Mouse (Mus musculus) lung, embryonic 14.5 days (tissue): ENCODE data around the gene Itgb6. TPM values are rescaled to one million over a fixed set of nuclear protein-coding genes. Genes with fewer than 3 reads are reported as not detected.

ENCODE experiments used
- ATAC-seq: fragments of 200-750 bp; cut with Nextera tagmentation; 2 replicates; pipeline ENCODE4 v1.8.0; 2017; ENCODE audit warnings: mild to moderate bottlenecking, moderate TSS enrichment, moderate library complexity; ENCODE audit not compliant: insufficient read depth
- DNase-seq: peaks from one replicate; pipeline ENCODE4 v3.0.0-alpha.2; 2015
- H3K27ac ChIP-seq: fragments of 300-500 bp; sonication (generic); 2 replicates; pipeline ENCODE4 v1.5.1; 2014; ENCODE audit warnings: low read depth, mild to moderate bottlenecking, moderate library complexity
- H3K27me3 ChIP-seq: fragments of 300-500 bp; sonication (generic); 2 replicates; pipeline ENCODE4 v1.6.1; 2014; ENCODE audit warnings: low read length, control low read depth; ENCODE audit not compliant: insufficient read depth
- H3K36me3 ChIP-seq: fragments of 300-500 bp; sonication (generic); 2 replicates; pipeline ENCODE4 v1.6.1; 2014; ENCODE audit warnings: control low read depth; ENCODE audit not compliant: insufficient read depth
- H3K4me1 ChIP-seq: fragments of 300-500 bp; sonication (generic); 2 replicates; pipeline ENCODE4 v1.6.1; 2014; ENCODE audit warnings: antibody characterized with exemption, control low read depth; ENCODE audit not compliant: insufficient read depth
- H3K4me2 ChIP-seq: fragments of 300-500 bp; sonication (generic); 2 replicates; pipeline ENCODE4 v1.6.1; 2014; ENCODE audit warnings: mild to moderate bottlenecking
- H3K4me3 ChIP-seq: fragments of 300-500 bp; sonication (generic); 2 replicates; pipeline ENCODE4 v1.5.1; 2014; ENCODE audit warnings: low read depth, low read length
- H3K9ac ChIP-seq: fragments of 300-500 bp; sonication (generic); 2 replicates; pipeline ENCODE4 v1.6.1; 2014
- H3K9me3 ChIP-seq: fragments of 300-500 bp; sonication (generic); 2 replicates; pipeline ENCODE4 v1.6.1; 2016; ENCODE audit warnings: low read depth, low read length, control low read depth
- CTCF ChIP-seq: IDR thresholded peaks from 2 replicates; pipeline ENCODE4 v1.5.1; 2016; ENCODE audit warnings: antibody characterized with exemption, low read depth
- WGBS: fragments of 180-500 bp; shearing (Covaris S2); extraction: QIAGEN DNeasy Blood & Tissue Kit; methylation state at CpG from one replicate; pipeline ENCODE4 v1.1.7; 2014; 5-methylcytosine and 5-hydroxymethylcytosine counted together
- polyA plus RNA-seq: library from polyadenylated mRNA; unstranded; fragments of >200 nt; fragmentation: Nextera tagmentation; extraction: Ambion mirVana; gene quantifications from 2 replicates; pipeline ENCODE4 v1.2.1, GENCODE M21; 2014

The Itgb6 gene
- polyA plus RNA-seq, 1 experiment from 2014 or later = 5.5 TPM

DNA sequence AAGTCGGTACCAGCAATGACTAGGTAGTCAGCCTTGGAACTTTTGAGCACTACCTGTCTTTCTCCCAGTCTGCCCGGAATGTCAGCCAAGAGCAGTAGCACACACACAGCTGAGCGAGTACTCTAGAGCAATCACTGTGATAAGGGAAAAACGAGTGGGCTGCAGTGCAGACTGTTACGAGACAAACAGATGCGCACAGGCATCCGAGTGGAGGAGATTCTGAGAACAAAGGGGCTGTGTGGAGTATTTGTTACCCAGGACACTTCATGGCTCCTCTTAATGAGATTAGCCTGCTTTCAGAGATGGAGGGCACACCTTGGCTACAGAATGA, 82.1 kb downstream of the Itgb6 start:
- ATAC-seq = no peak
- Histone ChIP-seq H3K9me3 (no peaks in the 10 kb centered on the region), H3K4me1 (0 out of 2 replicates have a peak, but pooled peaks cover 5% of the 10 kb centered on the region), H3K4me3 (no peak overlapping the region), H3K27me3 (no peaks in the 10 kb centered on the region), H3K36me3 (no peaks in the 10 kb centered on the region), H3K4me2 (no peak overlapping the region), H3K9ac (no peak overlapping the region), H3K27ac (no peak overlapping the region)
- 35% methylated on average over 7 of the region's 7 CpGs for WGBS
- no peak for TF ChIP-seq CTCF
- no peak for DNase-seq

GRCm38 (mm10) chr2:60639617-60640341, 82.7 kb downstream of the Itgb6 start:
- no peaks in the 10 kb centered on the region for H3K9me3 ChIP-seq
- no peak overlapping the region for H3K9ac ChIP-seq
- H3K4me1 ChIP-seq = 0 out of 2 replicates have a peak, but pooled peaks cover 5% of the 10 kb centered on the region
- no peak for ATAC-seq
- no peak overlapping the region for H3K4me2 ChIP-seq
- no peaks in the 10 kb centered on the region for H3K36me3 ChIP-seq
- no peak for DNase-seq
- WGBS = 66% methylated on average over 10 of the region's 10 CpGs
- H3K27me3 ChIP-seq = no peaks in the 10 kb centered on the region
- no peak for TF ChIP-seq CTCF
- no peak overlapping the region for H3K4me3 ChIP-seq
- H3K27ac ChIP-seq = no peak overlapping the region

GRCm38 (mm10) chr2:60636910-60637761, 85.3 kb downstream of the Itgb6 start:
- peak; percentile 55 for DNase-seq
- H3K27me3 ChIP-seq = no peaks in the 10 kb centered on the region
- 26% methylated on average over 20 of the region's 20 CpGs for WGBS
- H3K36me3 ChIP-seq = no peaks in the 10 kb centered on the region
- no peak overlapping the region for H3K27ac ChIP-seq
- no peaks in the 10 kb centered on the region for H3K9me3 ChIP-seq
- H3K4me2 ChIP-seq = peak overlapping the region; percentile 31
- 0 out of 2 replicates have a peak, but pooled peaks cover 5% of the 10 kb centered on the region for H3K4me1 ChIP-seq
- H3K9ac ChIP-seq = no peak overlapping the region
- H3K4me3 ChIP-seq = no peak overlapping the region
- TF ChIP-seq CTCF = no peak
- ATAC-seq = peak; percentile 54

GRCm38 (mm10) chr2:60636481-60636880, 86.0 kb downstream of the Itgb6 start:
- Histone ChIP-seq H3K4me1 (0 out of 2 replicates have a peak, but pooled peaks cover 5% of the 10 kb centered on the region), H3K27me3 (no peaks in the 10 kb centered on the region), H3K4me3 (no peak overlapping the region), H3K9ac (no peak overlapping the region), H3K36me3 (no peaks in the 10 kb centered on the region), H3K9me3 (no peaks in the 10 kb centered on the region), H3K27ac (no peak overlapping the region), H3K4me2 (no peak overlapping the region)
- DNase-seq = no peak
- TF ChIP-seq CTCF = no peak
- no peak for ATAC-seq
- WGBS = 32% methylated on average over 3 of the region's 3 CpGs

GRCm38 (mm10) chr2:60636038-60636437, 86.4 kb downstream of the Itgb6 start:
- no peak overlapping the region for H3K9ac ChIP-seq
- 0 out of 2 replicates have a peak, but pooled peaks cover 5% of the 10 kb centered on the region for H3K4me1 ChIP-seq
- DNase-seq = no peak
- no peak overlapping the region for H3K4me3 ChIP-seq
- TF ChIP-seq CTCF = no peak
- ATAC-seq = no peak
- H3K27ac ChIP-seq = no peak overlapping the region
- no peaks in the 10 kb centered on the region for H3K9me3 ChIP-seq
- no peaks in the 10 kb centered on the region for H3K36me3 ChIP-seq
- 34% methylated on average over 6 of the region's 6 CpGs for WGBS
- H3K4me2 ChIP-seq = no peak overlapping the region
- H3K27me3 ChIP-seq = no peaks in the 10 kb centered on the region

- 83% methylated on average over 2 of the region's 2 CpGs for WGBS
- Histone ChIP-seq H3K36me3 (no peaks in the 10 kb centered on the region), H3K9me3 (no peaks in the 10 kb centered on the region), H3K4me3 (no peak overlapping the region), H3K27me3 (no peaks in the 10 kb centered on the region), H3K9ac (no peak overlapping the region), H3K4me1 (0 out of 2 replicates have a peak, but pooled peaks cover 5% of the 10 kb centered on the region), H3K4me2 (no peak overlapping the region), H3K27ac (no peak overlapping the region)
- DNase-seq (no peak), ATAC-seq (no peak)
- no peak for TF ChIP-seq CTCF
These were observed 89.7 kb downstream of the Itgb6 start for GRCm38 (mm10) chr2:60632791-60633190.

DNA sequence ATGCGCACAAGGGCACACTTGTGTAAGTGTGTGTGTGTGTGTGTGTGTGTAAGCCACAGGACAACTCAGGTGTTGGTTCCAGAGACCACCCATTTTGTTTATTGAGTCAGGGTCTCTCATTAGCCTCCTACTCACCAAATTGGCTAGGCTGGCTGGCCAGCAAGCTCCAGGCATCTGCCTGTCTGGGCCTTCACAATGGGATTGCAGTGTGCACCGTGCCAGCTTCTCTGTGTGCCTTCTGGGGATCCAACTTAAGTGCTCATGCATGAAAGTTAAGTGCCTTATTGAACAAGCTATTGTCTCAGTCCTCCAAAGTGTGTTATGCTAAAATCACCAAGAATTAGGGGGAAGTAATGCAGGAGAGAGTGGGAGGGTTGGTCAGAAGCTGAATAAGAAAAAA, 92.1 kb downstream of the Itgb6 start:
- TF ChIP-seq CTCF = no peak
- no peak overlapping the region for H3K9ac ChIP-seq
- ATAC-seq (no peak), DNase-seq (no peak)
- H3K9me3 ChIP-seq = no peaks in the 10 kb centered on the region
- no peaks in the 10 kb centered on the region for H3K36me3 ChIP-seq
- no peak overlapping the region for H3K4me2 ChIP-seq
- H3K4me1 ChIP-seq = 0 out of 2 replicates have a peak, but pooled peaks cover 3% of the 10 kb centered on the region
- no peak overlapping the region for H3K27ac ChIP-seq
- no peaks in the 10 kb centered on the region for H3K27me3 ChIP-seq
- no peak overlapping the region for H3K4me3 ChIP-seq
- WGBS = 77% methylated on average over 2 of the region's 2 CpGs
